Mouse (Mus musculus): Measurements from ENCODE around the gene Anapc11. TPM values are rescaled to one million over a fixed set of nuclear protein-coding genes. Genes with fewer than 3 reads are reported as not detected.
A peak's percentile ranks its signal among the peaks of the same experiment; 100 is the strongest.
"Not testable (repeated sequence)": the region's sequence is repeated elsewhere in the genome, so short reads cannot be mapped to it uniquely, and the experiment has no call there.

Anapc11 gene
- 18.5 to 31.2 TPM (median 26.5 TPM) in 3 replicates for total RNA-seq (2017)

- peak; percentile 89 for ATAC-seq (replicated peaks; ENCODE audit: insufficient number of reproducible peaks, low FRiP score, low TSS enrichment, poor library complexity, severe bottlenecking)
These were observed at the start of gene Anapc11, which contains the start of gene Alyref for GRCm38 (mm10) chr11:120598283-120598989. Gene Anapc11 (plus strand): TSS chr11:120598421. Gene Alyref (minus strand): TSS chr11:120598365.

- no peak for ATAC-seq (replicated peaks; ENCODE audit: insufficient number of reproducible peaks, low FRiP score, low TSS enrichment, poor library complexity, severe bottlenecking)
These were observed 49.4 kb upstream of the Anapc11 start for GRCm38 (mm10) chr11:120548786-120549167.

GRCm38 (mm10) chr11:120549168-120549945 lies 48.9 kb upstream of the Anapc11 start, which contains the start of gene Mcrip1:
Gene Mcrip1 (minus strand): TSS chr11:120549727.
- ATAC-seq (replicated peaks; ENCODE audit: insufficient number of reproducible peaks, low FRiP score, low TSS enrichment, poor library complexity, severe bottlenecking): peak; percentile 62

- ATAC-seq (replicated peaks; ENCODE audit: insufficient number of reproducible peaks, low FRiP score, low TSS enrichment, poor library complexity, severe bottlenecking): no peak
These were observed 48.0 kb upstream of the Anapc11 start for GRCm38 (mm10) chr11:120549986-120550809.

- ATAC-seq (replicated peaks; ENCODE audit: insufficient number of reproducible peaks, low FRiP score, low TSS enrichment, poor library complexity, severe bottlenecking): no peak
These were observed 47.3 kb upstream of the Anapc11 start, which contains the start of gene Ppp1r27 for GRCm38 (mm10) chr11:120550810-120551440. Gene Ppp1r27 (minus strand): TSS chr11:120551132.

DNA sequence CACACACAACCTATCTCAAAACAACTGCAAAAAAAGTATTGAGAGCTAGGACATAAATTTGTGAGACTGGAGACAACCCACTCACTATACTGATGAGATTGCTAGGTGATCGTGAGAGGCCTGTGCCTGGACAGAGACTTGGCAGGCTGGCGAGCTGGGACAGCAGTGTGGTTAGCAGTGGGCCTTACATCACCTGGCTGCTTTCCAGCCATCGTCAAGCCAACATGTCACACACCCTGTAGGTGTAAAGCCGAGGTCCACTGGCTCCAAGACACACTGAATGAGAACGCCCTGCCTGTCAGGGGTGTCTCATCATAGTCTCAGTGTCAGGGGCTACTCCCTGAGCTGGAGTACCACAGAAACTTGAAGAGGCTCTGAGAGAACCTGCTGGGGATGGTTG lies 45.5 kb upstream of the Anapc11 start:
- ATAC-seq (replicated peaks; ENCODE audit: insufficient number of reproducible peaks, low FRiP score, low TSS enrichment, poor library complexity, severe bottlenecking): no peak

DNA sequence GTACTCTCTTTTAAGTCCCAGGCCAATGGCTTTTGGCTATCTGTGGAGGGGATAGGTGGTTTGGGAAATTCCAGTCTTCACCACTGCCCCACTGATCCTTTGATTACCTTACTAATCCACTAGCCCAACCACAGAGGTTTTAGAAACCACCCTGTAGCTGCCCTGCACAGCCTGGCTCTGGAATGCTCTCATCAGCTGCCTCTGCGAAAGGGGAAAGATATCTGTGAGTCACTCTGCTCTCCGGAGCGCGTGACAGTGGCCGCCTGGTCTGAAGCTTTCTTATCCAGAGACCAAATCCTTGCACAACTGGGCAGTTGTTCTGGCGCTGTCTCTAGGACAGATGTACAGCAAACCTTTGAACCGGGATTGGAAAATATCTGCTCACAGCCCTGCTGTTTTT lies 43.4 kb upstream of the Anapc11 start:
- no peak for ATAC-seq (replicated peaks; ENCODE audit: insufficient number of reproducible peaks, low FRiP score, low TSS enrichment, poor library complexity, severe bottlenecking)

DNA sequence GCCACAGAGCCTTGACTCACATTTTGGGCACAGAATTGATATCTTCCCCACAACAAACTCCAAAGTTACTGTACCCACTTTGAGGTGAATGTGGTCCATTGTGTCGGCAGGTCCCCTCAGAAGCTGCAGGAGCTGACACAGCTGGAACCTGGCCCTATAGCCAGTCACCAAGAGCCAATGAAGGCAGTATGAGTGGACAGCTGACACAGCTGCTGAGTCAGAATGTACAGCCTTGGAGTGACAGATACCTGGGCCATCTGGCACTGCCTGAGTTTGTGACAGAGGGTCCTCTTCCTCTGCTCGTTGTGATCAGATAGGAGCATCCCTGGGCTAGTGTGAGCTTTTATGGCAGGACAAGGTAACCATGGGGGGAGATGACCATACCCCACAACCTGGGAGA lies 43.0 kb upstream of the Anapc11 start:
- no peak for ATAC-seq (replicated peaks; ENCODE audit: insufficient number of reproducible peaks, low FRiP score, low TSS enrichment, poor library complexity, severe bottlenecking)

DNA sequence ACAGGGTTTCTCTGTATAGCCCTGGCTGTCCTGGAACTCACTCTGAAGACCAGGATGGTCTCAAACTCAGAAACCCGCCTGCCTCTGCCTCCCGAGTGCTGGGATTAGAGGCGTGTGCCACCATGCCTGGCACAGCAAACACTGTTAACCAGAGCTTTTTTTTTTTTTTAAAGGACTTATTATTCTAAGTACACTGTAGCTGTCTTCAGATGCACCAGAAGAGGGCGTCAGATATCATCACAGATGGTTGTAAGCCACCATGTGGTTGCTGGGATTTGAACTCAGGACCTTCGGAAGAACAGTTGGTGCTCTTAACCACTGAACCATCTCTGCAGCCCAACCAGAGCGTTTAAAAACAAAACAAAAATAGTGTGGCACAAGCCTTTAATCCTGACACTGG lies 39.4 kb upstream of the Anapc11 start:
- ATAC-seq (replicated peaks; ENCODE audit: insufficient number of reproducible peaks, low FRiP score, low TSS enrichment, poor library complexity, severe bottlenecking): not testable (repeated sequence)

DNA sequence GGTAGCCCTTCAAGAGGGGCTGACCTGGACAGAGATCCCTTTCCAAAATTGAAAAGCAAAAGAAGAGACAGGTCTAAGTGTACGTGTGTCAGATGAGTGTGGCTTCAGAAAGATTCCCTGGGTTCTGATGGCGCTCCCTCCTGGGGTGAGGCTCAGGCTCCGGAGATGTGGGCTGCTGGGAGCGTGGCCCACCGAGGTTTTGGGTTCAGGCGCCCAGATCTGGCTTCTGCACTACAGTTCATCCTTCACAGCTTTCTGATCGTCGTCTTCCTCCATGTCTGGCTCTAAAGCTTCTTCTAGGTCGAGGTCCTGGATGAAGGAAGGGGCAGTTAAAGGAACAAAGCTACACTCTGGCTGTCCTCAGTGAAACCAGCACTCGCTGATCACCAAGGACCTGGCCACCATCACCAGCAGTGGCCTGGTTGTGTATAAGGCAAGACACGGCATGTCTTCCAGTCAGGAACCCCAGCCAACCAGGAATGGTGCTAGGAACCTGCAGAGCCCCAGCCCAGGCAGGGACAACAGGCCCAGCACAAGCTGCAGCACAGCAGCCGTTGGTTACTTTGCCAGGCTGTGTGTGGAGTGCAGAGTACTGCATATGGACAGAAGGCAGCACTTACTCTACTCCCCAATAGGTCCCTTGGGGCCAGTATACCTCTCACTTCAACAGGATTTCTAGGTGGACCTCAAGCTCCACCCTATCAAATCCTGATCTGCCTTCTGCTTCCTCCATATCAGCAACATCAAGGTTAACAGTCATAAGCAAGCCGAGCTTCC lies 37.1 kb upstream of the Anapc11 start:
- ATAC-seq (replicated peaks; ENCODE audit: insufficient number of reproducible peaks, low FRiP score, low TSS enrichment, poor library complexity, severe bottlenecking): no peak

- no peak for ATAC-seq (replicated peaks; ENCODE audit: insufficient number of reproducible peaks, low FRiP score, low TSS enrichment, poor library complexity, severe bottlenecking)
These were observed 35.3 kb upstream of the Anapc11 start for GRCm38 (mm10) chr11:120562949-120563348.

DNA sequence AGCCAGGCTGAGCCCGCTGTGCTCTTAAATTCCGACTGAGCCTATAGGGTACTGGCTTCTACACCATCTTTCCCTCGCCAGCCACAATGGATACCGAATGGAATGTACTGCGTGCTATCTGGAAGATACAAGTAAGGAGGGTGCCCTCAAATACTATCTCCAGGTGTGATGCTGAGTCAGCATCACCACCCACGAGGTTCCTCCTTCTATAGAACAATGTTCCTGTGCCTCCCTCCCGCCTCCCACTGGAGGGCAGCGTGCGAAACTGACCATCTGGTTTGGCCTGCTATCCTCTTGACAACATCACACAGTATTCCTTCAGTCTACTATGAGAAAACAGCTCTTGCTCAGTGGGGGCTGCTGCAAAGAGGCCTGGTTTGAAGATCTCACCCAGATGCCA lies 33.1 kb upstream of the Anapc11 start:
- ATAC-seq (replicated peaks; ENCODE audit: insufficient number of reproducible peaks, low FRiP score, low TSS enrichment, poor library complexity, severe bottlenecking): no peak

- ATAC-seq (replicated peaks; ENCODE audit: insufficient number of reproducible peaks, low FRiP score, low TSS enrichment, poor library complexity, severe bottlenecking): no peak
These were observed 29.9 kb upstream of the Anapc11 start for GRCm38 (mm10) chr11:120568324-120568723.

DNA sequence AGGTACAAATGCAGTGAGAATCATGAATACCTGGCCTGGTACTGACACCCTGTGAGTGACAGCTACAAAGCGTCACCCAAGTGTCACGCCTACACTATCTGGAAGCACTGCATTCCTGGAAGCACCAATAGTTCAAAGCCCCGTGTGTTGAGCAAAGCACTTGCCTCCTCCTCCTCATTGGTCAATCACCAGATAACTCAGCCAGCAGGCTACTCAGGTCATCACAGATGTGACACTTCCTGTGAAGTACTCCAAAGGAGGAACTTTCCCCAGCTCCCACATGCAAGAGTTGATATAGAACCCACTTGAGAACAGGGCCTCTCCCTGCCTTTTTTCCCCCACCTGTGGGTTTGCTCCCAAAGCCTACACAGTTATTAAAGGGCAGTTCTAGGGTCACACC lies 27.1 kb upstream of the Anapc11 start:
- ATAC-seq (replicated peaks; ENCODE audit: insufficient number of reproducible peaks, low FRiP score, low TSS enrichment, poor library complexity, severe bottlenecking): no peak

DNA sequence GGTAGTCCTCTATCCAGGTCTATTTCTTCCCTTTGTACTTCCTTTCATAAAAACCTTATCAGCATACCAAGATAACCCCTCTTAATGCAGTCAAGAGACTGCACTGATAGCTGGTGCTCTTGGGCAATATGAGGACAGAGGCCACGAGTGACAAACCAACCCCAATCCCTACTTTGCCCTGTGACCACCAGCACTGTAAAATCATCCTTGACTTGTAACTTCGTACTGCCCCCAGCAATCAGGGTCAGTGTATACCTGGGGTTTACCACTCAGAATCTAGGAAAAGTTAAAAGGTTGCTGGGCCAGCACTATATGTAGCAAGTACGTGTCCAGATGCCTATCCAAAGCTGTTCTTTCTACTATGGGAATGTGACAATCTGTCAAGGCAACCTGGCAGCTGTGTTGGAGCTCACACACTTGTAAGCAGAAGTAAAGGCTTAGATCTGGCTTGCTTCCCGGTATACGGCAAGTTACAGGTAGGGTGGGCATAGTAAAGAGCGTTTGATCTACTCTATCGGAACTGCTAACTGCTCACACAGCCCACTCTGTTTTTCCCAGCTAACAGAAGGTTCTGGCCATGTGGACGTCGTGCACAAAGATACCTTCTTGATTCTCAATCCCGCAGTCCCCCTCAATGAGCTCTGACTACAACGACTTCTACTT lies 26.3 kb upstream of the Anapc11 start:
- no peak for ATAC-seq (replicated peaks; ENCODE audit: insufficient number of reproducible peaks, low FRiP score, low TSS enrichment, poor library complexity, severe bottlenecking)

DNA sequence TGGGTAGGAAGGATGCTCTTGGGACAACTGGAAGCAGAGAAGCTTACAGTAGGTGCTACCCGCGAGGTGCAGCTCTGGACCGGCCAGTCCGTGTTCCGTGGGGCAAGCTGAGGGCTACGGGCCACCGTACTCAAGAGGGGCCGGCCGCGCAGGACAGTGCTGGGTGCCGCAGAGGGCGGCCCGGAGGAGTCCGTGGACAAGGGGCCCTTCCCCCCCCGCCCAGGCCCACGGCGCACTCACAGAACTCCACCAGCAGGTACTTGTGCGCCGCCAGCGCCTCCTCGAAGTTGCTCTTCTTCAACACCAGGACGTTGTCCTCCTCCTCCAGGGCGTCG lies 25.8 kb upstream of the Anapc11 start:
- no peak for ATAC-seq (replicated peaks; ENCODE audit: insufficient number of reproducible peaks, low FRiP score, low TSS enrichment, poor library complexity, severe bottlenecking)

DNA sequence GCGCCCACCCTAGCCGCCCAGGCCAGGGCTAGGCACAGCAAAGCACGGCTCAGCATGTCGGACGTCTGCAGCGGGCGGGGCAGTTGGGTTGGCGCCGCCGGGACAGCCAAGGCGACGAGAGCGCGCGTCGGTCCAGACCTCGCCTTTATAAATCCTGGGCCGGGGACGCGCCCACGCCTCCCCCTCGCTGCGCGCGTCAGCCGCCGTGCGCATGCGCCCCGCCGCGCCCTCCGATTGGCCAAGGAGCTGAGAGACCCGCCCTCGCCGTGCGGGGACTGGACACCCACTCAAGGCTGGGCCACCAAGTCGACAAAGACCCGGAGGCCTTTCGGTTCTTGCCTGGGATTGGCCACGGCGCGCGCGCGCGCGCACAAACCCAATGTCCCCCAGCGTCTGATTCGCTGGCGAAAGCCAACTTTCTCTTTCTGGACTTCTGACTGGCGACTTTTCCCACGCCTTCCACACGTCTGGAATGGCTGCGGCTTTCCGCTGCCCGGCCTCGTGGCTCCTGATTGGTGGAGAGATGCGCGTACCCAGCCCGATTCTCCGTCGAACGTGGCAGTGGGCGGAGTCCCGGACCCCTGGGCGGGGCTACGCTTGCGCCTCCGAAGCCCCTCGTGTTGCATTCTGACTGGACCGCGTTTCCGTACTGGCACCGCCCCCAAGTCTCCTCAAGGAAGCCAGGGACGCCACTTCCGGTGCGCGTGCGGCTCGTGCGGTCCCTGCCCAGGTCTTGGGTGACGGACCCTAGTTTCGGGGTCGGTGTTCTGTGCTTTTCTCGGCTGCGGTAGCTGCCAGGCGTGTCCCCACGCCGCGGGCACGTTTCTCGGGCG lies 25.3 kb upstream of the Anapc11 start, which contains the start of gene P4hb:
Gene P4hb (minus strand): TSS at position 502 of the 833 bp plus-strand sequence.
- peak; percentile 80 for ATAC-seq (replicated peaks; ENCODE audit: insufficient number of reproducible peaks, low FRiP score, low TSS enrichment, poor library complexity, severe bottlenecking)
